Mouse (Mus musculus): ENCODE measurements at regions not wholly inside any gene's neighbourhood (a gene's known extent, or its start where the extent isn't known, plus 50 kb on each side); places are given as distances from the start of the nearest gene placed in this dataset.

DNA sequence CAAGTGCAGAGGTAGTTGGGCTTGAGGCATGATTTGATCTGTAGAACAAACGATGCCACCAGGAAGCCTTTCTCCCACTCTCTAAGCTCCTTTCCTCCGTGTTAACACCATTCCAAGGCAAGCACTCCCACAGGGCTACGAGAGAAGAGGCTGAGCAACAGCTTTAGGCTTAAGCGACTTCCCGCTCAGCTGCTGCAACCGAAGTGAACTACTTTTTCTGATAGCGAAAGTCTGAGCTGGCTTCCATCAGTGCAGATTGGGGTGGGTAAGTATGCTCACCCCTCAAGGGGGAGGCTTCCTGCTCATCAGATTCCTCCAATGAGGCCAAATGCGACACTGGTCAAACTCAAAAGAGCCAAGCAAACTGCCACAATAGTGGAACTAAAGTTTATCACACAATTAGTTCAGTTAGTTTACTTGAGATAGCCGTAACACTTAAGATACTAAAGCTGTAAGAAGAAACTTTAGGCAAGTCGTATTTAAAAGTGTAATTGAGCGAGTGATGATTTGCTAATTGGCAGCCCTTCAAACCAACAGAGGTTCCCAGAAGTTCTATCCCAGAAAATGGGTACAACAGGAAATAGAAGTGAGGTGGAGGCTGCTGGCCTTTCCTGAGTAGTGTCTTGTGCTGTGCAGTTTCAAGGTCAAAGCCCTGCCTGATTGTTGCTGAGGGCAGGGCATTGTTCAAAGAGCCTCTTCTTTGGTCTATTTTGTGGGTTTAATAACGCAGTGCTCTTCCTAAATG lies 115.9 kb upstream of the 9330182O14Rik start:
- H3K4me3 ChIP-seq (ENCODE audit: control insufficient read depth in 1 of 2, insufficient read depth in 1 of 2, low read depth in 1 of 2, low read length in 2 of 2), result peak overlapping the region in 1 of 2 experiments; percentile 4; a peak in 1 of 4 replicates
- 13% methylated on average over 12 of the region's 12 CpGs for WGBS
- H3K9me3 ChIP-seq (ENCODE audit: control insufficient read depth, low read length), result no peaks in the 10 kb centered on the region
- peak overlapping the region; percentile 42 for H3K4me2 ChIP-seq (ENCODE audit: low read length)
- peak overlapping the region; percentile 66 to 79 for H3K27ac ChIP-seq (replicated peaks in 1 of 2; ENCODE audit: control insufficient read depth in 1 of 2, insufficient read depth in 1 of 2, low read depth in 2 of 2, low read length in 2 of 2)
- no peaks in the 10 kb centered on the region for H3K36me3 ChIP-seq (ENCODE audit: control insufficient read depth, insufficient read depth, low read length)
- peaks cover 8 to 22% of the 10 kb centered on the region in 2 experiments for H3K4me1 ChIP-seq (ENCODE audit: control insufficient read depth in 2 of 2, insufficient read depth in 2 of 2, low read length in 2 of 2)
- H3K27me3 ChIP-seq (ENCODE audit: control insufficient read depth, insufficient read depth, low read length), result no peaks in the 10 kb centered on the region
- ATAC-seq (ENCODE audit: insufficient number of reproducible peaks, insufficient read depth, low FRiP score, low read depth), result no peak
- no peak overlapping the region for H3K9ac ChIP-seq (ENCODE audit: low read length)

DNA sequence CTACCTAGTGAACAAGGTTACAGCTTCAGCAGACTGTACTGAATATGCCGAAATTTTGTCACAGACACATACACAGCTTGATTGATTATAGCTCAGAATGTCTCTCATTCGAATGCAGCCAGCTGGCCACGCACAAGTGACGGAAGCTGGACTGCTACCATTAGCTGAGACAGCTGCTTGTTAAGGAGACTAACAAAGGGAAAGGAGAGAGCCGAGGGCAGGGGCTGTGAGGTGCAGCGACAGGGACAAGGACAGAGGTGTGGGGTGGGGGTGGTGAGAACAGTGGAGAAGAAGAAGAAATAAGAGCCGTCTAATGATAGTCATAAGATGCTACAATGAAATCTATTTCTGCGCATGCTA lies 115.4 kb upstream of the 9330182O14Rik start:
- no peaks in the 10 kb centered on the region for H3K36me3 ChIP-seq (ENCODE audit: control insufficient read depth, insufficient read depth, low read length)
- H3K4me1 ChIP-seq (ENCODE audit: control insufficient read depth in 2 of 2, insufficient read depth in 2 of 2, low read length in 2 of 2), result peaks cover 8 to 22% of the 10 kb centered on the region in 2 experiments
- H3K4me3 ChIP-seq (ENCODE audit: control insufficient read depth in 1 of 2, insufficient read depth in 1 of 2, low read depth in 1 of 2, low read length in 2 of 2), result no peak overlapping the region
- H3K27me3 ChIP-seq (ENCODE audit: control insufficient read depth, insufficient read depth, low read length), result no peaks in the 10 kb centered on the region
- ATAC-seq (ENCODE audit: insufficient number of reproducible peaks, insufficient read depth, low FRiP score, low read depth), result no peak
- H3K9ac ChIP-seq (ENCODE audit: low read length), result no peak overlapping the region
- peak overlapping the region in 1 of 2 experiments; percentile 66; a peak in 1 of 4 replicates for H3K27ac ChIP-seq (replicated peaks in 1 of 2; ENCODE audit: control insufficient read depth in 1 of 2, insufficient read depth in 1 of 2, low read depth in 2 of 2, low read length in 2 of 2)
- peak overlapping the region; percentile 42 for H3K4me2 ChIP-seq (ENCODE audit: low read length)
- H3K9me3 ChIP-seq (ENCODE audit: control insufficient read depth, low read length), result no peaks in the 10 kb centered on the region
- WGBS, result 50% methylated on average over 8 of the region's 8 CpGs

GRCm38 (mm10) chr15:40019226-40019625 lies 114.9 kb upstream of the 9330182O14Rik start:
- Histone ChIP-seq H3K4me1 (ENCODE audit: control insufficient read depth in 2 of 2, insufficient read depth in 2 of 2, low read length in 2 of 2) (peaks cover 8 to 22% of the 10 kb centered on the region in 2 experiments), H3K27ac (replicated peaks in 1 of 2; ENCODE audit: control insufficient read depth in 1 of 2, insufficient read depth in 1 of 2, low read depth in 2 of 2, low read length in 2 of 2) (no peak overlapping the region), H3K36me3 (ENCODE audit: control insufficient read depth, insufficient read depth, low read length) (no peaks in the 10 kb centered on the region), H3K4me3 (ENCODE audit: control insufficient read depth in 1 of 2, insufficient read depth in 1 of 2, low read depth in 1 of 2, low read length in 2 of 2) (no peak overlapping the region), H3K4me2 (ENCODE audit: low read length) (no peak overlapping the region), H3K9ac (ENCODE audit: low read length) (no peak overlapping the region), H3K27me3 (ENCODE audit: control insufficient read depth, insufficient read depth, low read length) (no peaks in the 10 kb centered on the region), H3K9me3 (ENCODE audit: control insufficient read depth, low read length) (no peaks in the 10 kb centered on the region)
- WGBS, result 77% methylated on average over 8 of the region's 8 CpGs
- ATAC-seq (ENCODE audit: insufficient number of reproducible peaks, insufficient read depth, low FRiP score, low read depth), result no peak; the same call in 1 of the 2 replicates

- Histone ChIP-seq H3K4me1 (ENCODE audit: control insufficient read depth in 2 of 2, insufficient read depth in 2 of 2, low read length in 2 of 2) (peaks cover 8 to 22% of the 10 kb centered on the region in 2 experiments), H3K27me3 (ENCODE audit: control insufficient read depth, insufficient read depth, low read length) (no peaks in the 10 kb centered on the region), H3K36me3 (ENCODE audit: control insufficient read depth, insufficient read depth, low read length) (no peaks in the 10 kb centered on the region), H3K9ac (ENCODE audit: low read length) (no peak overlapping the region), H3K4me2 (ENCODE audit: low read length) (no peak overlapping the region), H3K9me3 (ENCODE audit: control insufficient read depth, low read length) (no peaks in the 10 kb centered on the region), H3K4me3 (ENCODE audit: control insufficient read depth in 1 of 2, insufficient read depth in 1 of 2, low read depth in 1 of 2, low read length in 2 of 2) (no peak overlapping the region), H3K27ac (replicated peaks in 1 of 2; ENCODE audit: control insufficient read depth in 1 of 2, insufficient read depth in 1 of 2, low read depth in 2 of 2, low read length in 2 of 2) (no peak overlapping the region)
- ATAC-seq (ENCODE audit: insufficient number of reproducible peaks, insufficient read depth, low FRiP score, low read depth), result no peak
Observed at GRCm38 (mm10) chr15:40020097-40020496, 114.1 kb upstream of the 9330182O14Rik start.

DNA sequence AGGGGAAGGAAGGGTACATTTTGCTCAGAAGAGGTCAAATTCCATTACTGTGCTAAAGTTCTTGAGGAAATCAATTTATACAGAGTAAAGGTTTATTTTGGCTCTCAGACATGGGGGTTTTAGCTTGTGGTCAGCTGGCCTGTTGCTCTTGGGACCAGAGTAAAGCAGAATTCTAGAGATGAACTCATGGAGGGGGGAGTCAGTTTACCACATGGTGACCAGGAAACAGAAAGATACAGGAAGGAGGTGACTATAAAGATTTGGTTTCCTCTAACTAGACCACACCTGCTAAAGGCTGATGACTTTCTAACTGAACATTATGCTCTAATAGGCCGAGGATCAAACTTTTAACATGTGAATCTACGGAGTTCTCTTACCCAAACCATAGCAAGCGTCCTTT lies 113.5 kb upstream of the 9330182O14Rik start:
- no peaks in the 10 kb centered on the region for H3K36me3 ChIP-seq (ENCODE audit: control insufficient read depth, insufficient read depth, low read length)
- no peak overlapping the region for H3K9ac ChIP-seq (ENCODE audit: low read length)
- no peaks in the 10 kb centered on the region for H3K9me3 ChIP-seq (ENCODE audit: control insufficient read depth, low read length)
- ATAC-seq (ENCODE audit: insufficient number of reproducible peaks, insufficient read depth, low FRiP score, low read depth), result no peak
- H3K4me2 ChIP-seq (ENCODE audit: low read length), result no peak overlapping the region
- no peaks in the 10 kb centered on the region for H3K27me3 ChIP-seq (ENCODE audit: control insufficient read depth, insufficient read depth, low read length)
- H3K27ac ChIP-seq (replicated peaks in 1 of 2; ENCODE audit: control insufficient read depth in 1 of 2, insufficient read depth in 1 of 2, low read depth in 2 of 2, low read length in 2 of 2), result no peak overlapping the region
- WGBS, result 91% methylated on average over 3 of the region's 3 CpGs
- H3K4me1 ChIP-seq (ENCODE audit: control insufficient read depth in 2 of 2, insufficient read depth in 2 of 2, low read length in 2 of 2), result peaks cover 8 to 22% of the 10 kb centered on the region in 2 experiments
- H3K4me3 ChIP-seq (ENCODE audit: control insufficient read depth in 1 of 2, insufficient read depth in 1 of 2, low read depth in 1 of 2, low read length in 2 of 2), result no peak overlapping the region

DNA sequence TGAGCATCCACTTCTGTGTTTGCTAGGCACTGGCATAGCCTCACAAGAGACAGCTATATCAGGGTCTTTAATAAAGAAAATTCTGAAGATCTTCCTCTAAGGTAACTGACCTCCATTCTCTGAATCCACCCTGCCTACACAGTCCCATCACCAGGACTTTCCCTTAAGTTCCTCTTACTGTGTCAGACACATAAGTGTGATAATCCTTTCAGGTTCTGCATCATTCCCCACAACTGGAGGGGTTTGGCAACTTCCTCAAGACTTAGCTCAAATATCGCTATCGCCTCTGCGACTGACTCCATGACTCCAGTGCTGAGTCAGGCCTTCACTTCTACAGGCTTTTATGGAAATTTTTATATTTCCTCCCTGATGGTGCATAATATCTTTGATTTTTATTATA lies 111.0 kb upstream of the 9330182O14Rik start:
- peaks cover 4 to 10% of the 10 kb centered on the region in 2 experiments for H3K4me1 ChIP-seq (ENCODE audit: control insufficient read depth in 2 of 2, insufficient read depth in 2 of 2, low read length in 2 of 2)
- H3K36me3 ChIP-seq (ENCODE audit: control insufficient read depth, insufficient read depth, low read length), result no peaks in the 10 kb centered on the region
- H3K4me2 ChIP-seq (ENCODE audit: low read length), result no peak overlapping the region
- 96% methylated on average over 3 of the region's 3 CpGs for WGBS
- no peak overlapping the region for H3K27ac ChIP-seq (replicated peaks in 1 of 2; ENCODE audit: control insufficient read depth in 1 of 2, insufficient read depth in 1 of 2, low read depth in 2 of 2, low read length in 2 of 2)
- H3K27me3 ChIP-seq (ENCODE audit: control insufficient read depth, insufficient read depth, low read length), result no peaks in the 10 kb centered on the region
- ATAC-seq (ENCODE audit: insufficient number of reproducible peaks, insufficient read depth, low FRiP score, low read depth), result no peak
- no peaks in the 10 kb centered on the region for H3K9me3 ChIP-seq (ENCODE audit: control insufficient read depth, low read length)
- H3K9ac ChIP-seq (ENCODE audit: low read length), result no peak overlapping the region
- H3K4me3 ChIP-seq (ENCODE audit: control insufficient read depth in 1 of 2, insufficient read depth in 1 of 2, low read depth in 1 of 2, low read length in 2 of 2), result no peak overlapping the region

DNA sequence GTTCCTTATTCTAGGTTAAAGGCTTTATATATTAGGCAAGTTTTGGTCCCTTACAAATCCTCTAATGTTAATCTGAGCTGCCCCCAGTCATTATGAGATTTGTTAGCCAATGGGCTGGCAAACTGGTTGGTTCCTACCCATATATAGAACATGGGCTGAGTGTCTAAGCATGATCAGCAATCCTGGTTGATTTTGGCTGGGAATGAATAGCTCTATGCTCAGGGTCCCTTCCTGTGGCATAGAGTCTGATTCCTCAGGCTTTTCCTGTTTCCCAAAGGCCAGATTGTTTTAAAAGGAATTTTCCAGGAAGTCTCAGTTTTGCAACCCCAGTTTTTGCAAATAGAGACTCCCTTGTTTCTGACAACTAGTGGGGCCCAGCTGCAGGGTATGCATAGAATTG lies 102.1 kb upstream of the 9330182O14Rik start:
- H3K4me2 ChIP-seq (ENCODE audit: low read length), result no peak overlapping the region
- H3K27me3 ChIP-seq (ENCODE audit: control insufficient read depth, insufficient read depth, low read length), result no peaks in the 10 kb centered on the region
- H3K36me3 ChIP-seq (ENCODE audit: control insufficient read depth, insufficient read depth, low read length), result no peaks in the 10 kb centered on the region
- H3K27ac ChIP-seq (replicated peaks in 1 of 2; ENCODE audit: control insufficient read depth in 1 of 2, insufficient read depth in 1 of 2, low read depth in 2 of 2, low read length in 2 of 2), result peak overlapping the region in 1 of 2 experiments; percentile 44; a peak in 1 of 4 replicates
- H3K4me3 ChIP-seq (ENCODE audit: control insufficient read depth in 1 of 2, insufficient read depth in 1 of 2, low read depth in 1 of 2, low read length in 2 of 2), result no peak overlapping the region
- no peaks in the 10 kb centered on the region for H3K9me3 ChIP-seq (ENCODE audit: control insufficient read depth, low read length)
- ATAC-seq (ENCODE audit: insufficient number of reproducible peaks, insufficient read depth, low FRiP score, low read depth), result no peak
- peaks cover 3% of the 10 kb centered on the region in 2 experiments; a peak in 3 of 4 replicates for H3K4me1 ChIP-seq (ENCODE audit: control insufficient read depth in 2 of 2, insufficient read depth in 2 of 2, low read length in 2 of 2)
- no peak overlapping the region for H3K9ac ChIP-seq (ENCODE audit: low read length)

DNA sequence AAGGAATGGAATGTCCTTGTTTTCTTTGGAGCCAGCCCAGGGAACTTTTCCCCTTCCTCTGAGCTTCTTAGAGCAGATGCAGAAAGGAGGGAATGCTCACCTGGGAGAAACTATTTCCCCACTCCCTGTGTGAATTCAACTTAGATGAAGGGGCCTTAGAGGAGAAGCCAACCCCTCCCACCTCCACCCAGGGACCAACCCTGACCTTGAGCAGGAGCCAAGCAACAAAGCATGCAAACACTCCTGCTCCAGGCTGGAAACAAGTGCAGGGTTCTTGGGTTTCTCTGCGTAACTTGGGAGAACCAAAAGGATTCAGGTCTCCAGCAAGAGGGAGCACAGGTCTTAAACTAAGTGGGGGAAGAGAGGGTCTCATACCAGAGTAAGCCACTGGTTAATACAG lies 98.0 kb upstream of the 9330182O14Rik start:
- Histone ChIP-seq H3K9me3 (ENCODE audit: control insufficient read depth, low read length) (no peaks in the 10 kb centered on the region), H3K9ac (ENCODE audit: low read length) (no peak overlapping the region), H3K4me1 (ENCODE audit: control insufficient read depth in 2 of 2, insufficient read depth in 2 of 2, low read length in 2 of 2) (peaks cover 3 to 5% of the 10 kb centered on the region in 2 experiments; a peak in 3 of 4 replicates), H3K36me3 (ENCODE audit: control insufficient read depth, insufficient read depth, low read length) (no peaks in the 10 kb centered on the region), H3K27me3 (ENCODE audit: control insufficient read depth, insufficient read depth, low read length) (no peaks in the 10 kb centered on the region), H3K27ac (replicated peaks in 1 of 2; ENCODE audit: control insufficient read depth in 1 of 2, insufficient read depth in 1 of 2, low read depth in 2 of 2, low read length in 2 of 2) (no peak overlapping the region), H3K4me2 (ENCODE audit: low read length) (no peak overlapping the region), H3K4me3 (ENCODE audit: control insufficient read depth in 1 of 2, insufficient read depth in 1 of 2, low read depth in 1 of 2, low read length in 2 of 2) (no peak overlapping the region)
- ATAC-seq (ENCODE audit: insufficient number of reproducible peaks, insufficient read depth, low FRiP score, low read depth), result no peak
- WGBS, result 88% methylated on average over 1 of the region's 1 CpGs

Data from heart, embryonic 14.5 days (tissue).